Mouse (Mus musculus) brain, embryonic 14.5 days (tissue): ENCODE measurements around the gene Bspry.

Source experiments
- CTCF ChIP-seq: fragments of 200-500 bp; IDR thresholded peaks from 2 replicates; pipeline ENCODE4 v1.5.1; 2012; ENCODE audit warnings: inconsistent platforms, mild to moderate bottlenecking, moderate library complexity, borderline replicate concordance; ENCODE audit not compliant: insufficient read depth, insufficient read length; ENCODE audit errors: extremely low read depth
- POLR2A ChIP-seq: fragments of 200-500 bp; IDR thresholded peaks from 2 replicates; pipeline ENCODE4 v1.6.1; 2012; ENCODE audit warnings: mild to moderate bottlenecking, inconsistent platforms, borderline replicate concordance; ENCODE audit not compliant: poor library complexity, insufficient read depth, insufficient read length, severe bottlenecking; ENCODE audit errors: extremely low read depth

- no peak for TF ChIP-seq CTCF
- peak; percentile 18; the same call in 1 of the 2 replicates for TF ChIP-seq POLR2A
Measured at GRCm38 (mm10) chr4:62470598-62471051, 9.2 kb upstream of the Bspry start, which contains the start of gene Wdr31.
